Mouse (Mus musculus): ENCODE data around the gene Grip1.

Grip1 gene

GRCm38 (mm10) chr10:119697257-119697798, 243.7 kb downstream of the Grip1 start:
- ChIA-PET CTCF (interaction anchor here in 1 of 4 experiments (0.6 kb wide), 1 partner anchor 85 kb away, joined by 4 read pairs; no protein-coding TSS in a partner anchor), POLR2A (interaction anchor here in 3 of 4 experiments (0.6 kb wide), 4 partner anchors 17 to 595 kb away, joined by 3 to 5 read pairs (median 4); no protein-coding TSS in a partner anchor)

- ChIA-PET POLR2A (no interaction called here), CTCF (interaction anchor here in 3 of 4 experiments (0.5 to 0.8 kb wide), 4 partner anchors 35 to 347 kb away, joined by 3 to 5 read pairs (median 5); no protein-coding TSS in a partner anchor)
These were observed 251.7 kb downstream of the Grip1 start for GRCm38 (mm10) chr10:119705348-119705747.

GRCm38 (mm10) chr10:119706281-119706680, 252.7 kb downstream of the Grip1 start:
- CTCF ChIA-PET = no interaction called here

GRCm38 (mm10) chr10:119706983-119707382, 253.4 kb downstream of the Grip1 start:
- ChIA-PET CTCF (no interaction called here), POLR2A (no interaction called here)

More at GRCm38 (mm10) chr10:119706281-119706680, 252.7 kb downstream of the Grip1 start:
- POLR2A ChIA-PET = no interaction called here

GRCm38 (mm10) chr10:119721887-119722286, 268.3 kb downstream of the Grip1 start:
- POLR2A ChIA-PET = no interaction called here
- CTCF ChIA-PET = no interaction called here

- ChIA-PET CTCF (no interaction called here), POLR2A (no interaction called here)
These were observed 268.8 kb downstream of the Grip1 start for GRCm38 (mm10) chr10:119722471-119722870.

- ChIA-PET POLR2A (interaction anchor here in 1 of 4 experiments (0.6 kb wide), 1 partner anchor 63 kb away, joined by 5 read pairs; no protein-coding TSS in a partner anchor), CTCF (no interaction called here)
These were observed 270.0 kb downstream of the Grip1 start for GRCm38 (mm10) chr10:119723671-119724070.

- ChIA-PET POLR2A (no interaction called here), CTCF (no interaction called here)
These were observed 271.7 kb downstream of the Grip1 start for GRCm38 (mm10) chr10:119725363-119725762.

- CTCF ChIA-PET = no interaction called here
- POLR2A ChIA-PET = no interaction called here
These were observed 272.3 kb downstream of the Grip1 start for GRCm38 (mm10) chr10:119725966-119726365.

- CTCF ChIA-PET = interaction anchor here in 1 of 4 experiments (0.7 kb wide), 1 partner anchor 159 kb away, joined by 3 read pairs; no protein-coding TSS in a partner anchor
These were observed 273.3 kb downstream of the Grip1 start for GRCm38 (mm10) chr10:119726921-119727320.

GRCm38 (mm10) chr10:119730206-119730605, 276.6 kb downstream of the Grip1 start:
- ChIA-PET POLR2A (no interaction called here), CTCF (no interaction called here)

More at GRCm38 (mm10) chr10:119726921-119727320, 273.3 kb downstream of the Grip1 start:
- POLR2A ChIA-PET = interaction anchor here in 1 of 4 experiments (0.9 kb wide), 1 partner anchor 13 kb away, joined by 3 read pairs; no protein-coding TSS in a partner anchor

- ChIA-PET CTCF (interaction anchor here in 1 of 4 experiments (0.7 kb wide), 1 partner anchor 10 kb away, joined by 3 read pairs; no protein-coding TSS in a partner anchor), POLR2A (no interaction called here)
These were observed 281.7 kb downstream of the Grip1 start for GRCm38 (mm10) chr10:119735011-119735992.

- CTCF ChIA-PET = interaction anchor here in 2 of 4 experiments (0.6 to 0.7 kb wide), 2 partner anchors 143 to 192 kb away, joined by 4 to 6 read pairs; no protein-coding TSS in a partner anchor
- POLR2A ChIA-PET = interaction anchor here in 1 of 4 experiments (0.8 to 1.5 kb wide), 2 partner anchors 13 to 20 kb away, joined by 3 to 4 read pairs; no protein-coding TSS in a partner anchor
These were observed 285.8 kb downstream of the Grip1 start for GRCm38 (mm10) chr10:119739466-119739865.

GRCm38 (mm10) chr10:119742722-119743121, 289.1 kb downstream of the Grip1 start:
- ChIA-PET POLR2A (no interaction called here), CTCF (no interaction called here)

GRCm38 (mm10) chr10:119752361-119752798, 298.8 kb downstream of the Grip1 start:
- ChIA-PET CTCF (no interaction called here), POLR2A (no interaction called here)

GRCm38 (mm10) chr10:119756271-119756670, 302.6 kb downstream of the Grip1 start:
- ChIA-PET POLR2A (no interaction called here), CTCF (no interaction called here)

- ChIA-PET CTCF (interaction anchor here in 1 of 4 experiments (1.0 to 1.1 kb wide), 2 partner anchors 8 to 33 kb away, joined by 3 read pairs; no protein-coding TSS in a partner anchor), POLR2A (interaction anchor here in 2 of 4 experiments (0.5 to 0.6 kb wide), 2 partner anchors 39 to 90 kb away, joined by 3 to 4 read pairs; no protein-coding TSS in a partner anchor)
These were observed 303.6 kb downstream of the Grip1 start for GRCm38 (mm10) chr10:119757219-119757618.

- ChIA-PET CTCF (no interaction called here), POLR2A (no interaction called here)
These were observed 308.1 kb downstream of the Grip1 start for GRCm38 (mm10) chr10:119761451-119762367.

GRCm38 (mm10) chr10:119778871-119779270, 325.2 kb downstream of the Grip1 start:
- ChIA-PET POLR2A (no interaction called here), CTCF (interaction anchor here in 2 of 4 experiments (0.5 to 1.1 kb wide), 2 partner anchors 25 to 132 kb away, joined by 3 to 4 read pairs; no protein-coding TSS in a partner anchor)
